Mouse (Mus musculus): Measurements from ENCODE around the gene Atxn7l1. TPM values are rescaled to one million over a fixed set of nuclear protein-coding genes. Genes with fewer than 3 reads are reported as not detected.

Atxn7l1 gene
- polyA plus RNA-seq, 1 experiment = 176 TPM

DNA sequence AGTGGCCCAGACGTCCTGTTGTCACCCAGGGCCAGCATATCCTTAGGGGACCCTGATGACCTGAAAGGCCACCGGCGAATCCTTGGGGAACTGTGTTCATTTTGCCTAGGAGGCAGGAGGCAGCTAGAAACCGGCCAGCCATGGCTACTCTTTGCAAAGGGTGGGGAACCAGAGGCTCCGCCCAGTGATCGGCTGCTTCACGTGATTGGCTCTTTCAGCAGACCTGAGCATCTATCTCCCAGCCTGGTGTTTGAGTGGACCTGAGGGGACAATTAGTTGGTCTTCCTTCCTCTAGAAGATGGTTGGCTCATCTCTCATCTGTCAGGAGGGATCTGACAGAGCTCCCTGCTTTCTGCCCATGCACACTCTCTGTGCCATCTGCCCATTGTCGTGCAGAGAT lies 19.2 kb downstream of the Atxn7l1 start:
- Histone ChIP-seq H3K4me1 (ENCODE audit: control insufficient read depth, insufficient read depth, low read length) (no peaks in the 10 kb centered on the region; the same call in 1 of the 2 replicates), H3K27ac (ENCODE audit: control insufficient read depth, insufficient read depth, low read depth, low read length) (no peak overlapping the region), H3K27me3 (ENCODE audit: control insufficient read depth, insufficient read depth, low read length) (no peaks in the 10 kb centered on the region), H3K36me3 (ENCODE audit: control insufficient read depth, insufficient read depth, low read length) (no peaks in the 10 kb centered on the region), H3K4me3 (ENCODE audit: control insufficient read depth, low read depth, low read length) (no peak overlapping the region)
- TF ChIP-seq POLR2A (IDR thresholded peaks at IDR 0.05; ENCODE audit: control insufficient read depth, low read depth, low read length) (no peak), CTCF (IDR thresholded peaks at IDR 0.05; ENCODE audit: control insufficient read depth, insufficient read depth, insufficient replicate concordance, low read depth, low read length) (no peak)

DNA sequence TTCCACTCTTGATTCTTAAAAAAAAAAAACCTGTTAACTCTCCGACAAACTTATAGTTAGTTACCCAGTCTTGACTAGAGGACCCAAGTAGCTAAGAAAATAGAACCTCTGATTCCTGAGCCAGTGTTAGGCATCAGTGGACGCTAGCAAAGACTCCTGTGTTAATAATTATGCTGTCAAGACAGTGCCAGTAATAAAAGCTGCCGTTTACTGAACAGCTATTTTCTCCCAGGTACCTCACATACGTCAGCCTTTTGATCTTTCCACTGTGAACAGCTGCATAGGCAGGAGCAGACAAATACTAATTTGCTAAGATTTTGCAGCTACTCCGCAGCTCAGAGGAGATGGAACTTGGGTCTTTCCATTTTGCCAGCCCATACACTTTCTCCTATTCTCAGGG lies 20.1 kb downstream of the Atxn7l1 start:
- H3K4me3 ChIP-seq (ENCODE audit: control insufficient read depth, low read depth, low read length) = no peak overlapping the region
- no peaks in the 10 kb centered on the region for H3K36me3 ChIP-seq (ENCODE audit: control insufficient read depth, insufficient read depth, low read length)
- TF ChIP-seq POLR2A (IDR thresholded peaks at IDR 0.05; ENCODE audit: control insufficient read depth, low read depth, low read length) (no peak), CTCF (IDR thresholded peaks at IDR 0.05; ENCODE audit: control insufficient read depth, insufficient read depth, insufficient replicate concordance, low read depth, low read length) (no peak)
- no peaks in the 10 kb centered on the region; the same call in 1 of the 2 replicates for H3K4me1 ChIP-seq (ENCODE audit: control insufficient read depth, insufficient read depth, low read length)
- no peak overlapping the region for H3K27ac ChIP-seq (ENCODE audit: control insufficient read depth, insufficient read depth, low read depth, low read length)
- no peaks in the 10 kb centered on the region for H3K27me3 ChIP-seq (ENCODE audit: control insufficient read depth, insufficient read depth, low read length)

DNA sequence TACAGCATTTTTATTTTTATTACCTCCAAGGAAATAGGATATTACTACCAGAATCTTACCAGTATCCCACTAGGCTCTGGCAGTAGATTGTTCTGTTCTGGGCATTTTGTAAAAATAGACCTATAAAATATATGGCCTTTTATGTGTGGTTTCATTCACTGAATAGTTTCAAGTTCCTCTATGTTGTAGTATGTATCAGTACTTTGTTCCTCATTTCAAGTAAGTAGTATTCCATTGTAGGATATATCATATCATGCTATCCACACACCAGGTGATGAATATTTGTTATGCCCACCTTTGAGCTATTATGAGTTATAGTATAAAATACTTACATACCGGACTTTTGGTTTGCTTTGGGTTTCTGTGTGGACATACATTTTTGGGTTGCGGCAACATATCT lies 21.0 kb downstream of the Atxn7l1 start:
- TF ChIP-seq CTCF (IDR thresholded peaks at IDR 0.05; ENCODE audit: control insufficient read depth, insufficient read depth, insufficient replicate concordance, low read depth, low read length) = no peak
- no peak for TF ChIP-seq POLR2A (IDR thresholded peaks at IDR 0.05; ENCODE audit: control insufficient read depth, low read depth, low read length)
- no peak overlapping the region for H3K27ac ChIP-seq (ENCODE audit: control insufficient read depth, insufficient read depth, low read depth, low read length)

DNA sequence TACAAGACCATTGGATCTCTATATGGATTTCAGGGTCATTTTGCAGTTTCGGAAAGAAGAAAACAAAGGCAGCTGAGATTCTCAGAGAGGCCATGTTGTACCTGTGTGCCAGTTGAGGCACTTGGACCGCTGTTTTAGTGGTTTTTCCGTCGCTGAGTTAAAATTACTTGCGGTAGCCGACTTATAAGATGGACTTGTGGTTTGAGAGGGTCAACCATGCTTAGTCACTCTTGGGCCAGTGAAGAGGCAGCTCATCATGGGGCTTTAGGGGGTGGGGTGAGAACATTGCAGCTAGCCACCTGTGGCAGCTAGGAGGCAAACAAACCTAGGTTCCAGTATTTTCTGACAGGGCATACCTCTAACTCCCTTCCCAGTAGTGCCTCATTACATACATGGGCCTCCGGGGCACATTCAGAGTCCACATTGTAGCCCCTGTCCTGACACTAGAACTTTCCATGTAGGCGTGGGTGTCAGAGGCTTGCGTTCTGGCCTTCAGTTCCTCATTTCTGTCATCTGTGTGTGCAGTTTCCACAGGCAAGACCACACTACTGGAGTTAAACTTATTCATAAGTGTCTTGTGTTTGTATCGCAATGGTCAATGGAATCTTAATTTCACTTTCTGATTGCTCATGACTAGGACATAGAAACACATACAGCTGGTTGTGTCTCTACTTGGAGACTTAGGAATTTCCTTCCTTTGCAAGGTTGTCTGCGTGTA lies 22.4 kb downstream of the Atxn7l1 start:
- no peak overlapping the region for H3K27ac ChIP-seq (ENCODE audit: control insufficient read depth, insufficient read depth, low read depth, low read length)

More for the DNA sequence above, 21.0 kb downstream of the Atxn7l1 start:
- Histone ChIP-seq H3K4me1 (ENCODE audit: control insufficient read depth, insufficient read depth, low read length) (peaks cover 3% of the 10 kb centered on the region), H3K4me3 (ENCODE audit: control insufficient read depth, low read depth, low read length) (no peak overlapping the region), H3K27me3 (ENCODE audit: control insufficient read depth, insufficient read depth, low read length) (no peaks in the 10 kb centered on the region), H3K36me3 (ENCODE audit: control insufficient read depth, insufficient read depth, low read length) (no peaks in the 10 kb centered on the region)

DNA sequence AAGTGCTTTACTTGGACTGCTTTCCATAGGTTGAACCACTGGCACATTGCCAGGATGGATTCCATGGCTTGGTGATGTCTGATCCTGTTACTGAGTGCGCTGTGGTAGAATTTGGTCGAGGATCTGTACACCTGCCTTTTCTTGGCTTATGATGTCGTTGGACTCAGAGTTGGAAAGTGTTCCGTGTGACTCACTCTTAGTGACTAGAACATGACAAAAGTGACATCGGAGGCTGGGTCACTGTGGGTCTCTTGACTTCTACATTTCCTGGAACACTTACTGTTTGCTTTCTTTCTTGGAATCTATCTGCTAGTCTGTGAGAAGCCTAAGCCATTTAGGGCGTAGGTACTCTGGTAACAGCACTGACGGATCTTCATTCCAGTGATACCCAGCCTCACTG lies 23.3 kb downstream of the Atxn7l1 start:
- H3K36me3 ChIP-seq (ENCODE audit: control insufficient read depth, insufficient read depth, low read length) = no peaks in the 10 kb centered on the region
- no peak overlapping the region for H3K27ac ChIP-seq (ENCODE audit: control insufficient read depth, insufficient read depth, low read depth, low read length)
- peaks cover 3% of the 10 kb centered on the region for H3K4me1 ChIP-seq (ENCODE audit: control insufficient read depth, insufficient read depth, low read length)
- no peak overlapping the region for H3K4me3 ChIP-seq (ENCODE audit: control insufficient read depth, low read depth, low read length)
- TF ChIP-seq POLR2A (IDR thresholded peaks at IDR 0.05; ENCODE audit: control insufficient read depth, low read depth, low read length) (no peak), CTCF (IDR thresholded peaks at IDR 0.05; ENCODE audit: control insufficient read depth, insufficient read depth, insufficient replicate concordance, low read depth, low read length) (no peak)
- H3K27me3 ChIP-seq (ENCODE audit: control insufficient read depth, insufficient read depth, low read length) = no peaks in the 10 kb centered on the region

More for the DNA sequence above, 22.4 kb downstream of the Atxn7l1 start:
- Histone ChIP-seq H3K4me3 (ENCODE audit: control insufficient read depth, low read depth, low read length) (no peak overlapping the region), H3K4me1 (ENCODE audit: control insufficient read depth, insufficient read depth, low read length) (peaks cover 3% of the 10 kb centered on the region), H3K27me3 (ENCODE audit: control insufficient read depth, insufficient read depth, low read length) (no peaks in the 10 kb centered on the region), H3K36me3 (ENCODE audit: control insufficient read depth, insufficient read depth, low read length) (no peaks in the 10 kb centered on the region)
- no peak for TF ChIP-seq POLR2A (IDR thresholded peaks at IDR 0.05; ENCODE audit: control insufficient read depth, low read depth, low read length)
- TF ChIP-seq CTCF (IDR thresholded peaks at IDR 0.05; ENCODE audit: control insufficient read depth, insufficient read depth, insufficient replicate concordance, low read depth, low read length) = no peak

DNA sequence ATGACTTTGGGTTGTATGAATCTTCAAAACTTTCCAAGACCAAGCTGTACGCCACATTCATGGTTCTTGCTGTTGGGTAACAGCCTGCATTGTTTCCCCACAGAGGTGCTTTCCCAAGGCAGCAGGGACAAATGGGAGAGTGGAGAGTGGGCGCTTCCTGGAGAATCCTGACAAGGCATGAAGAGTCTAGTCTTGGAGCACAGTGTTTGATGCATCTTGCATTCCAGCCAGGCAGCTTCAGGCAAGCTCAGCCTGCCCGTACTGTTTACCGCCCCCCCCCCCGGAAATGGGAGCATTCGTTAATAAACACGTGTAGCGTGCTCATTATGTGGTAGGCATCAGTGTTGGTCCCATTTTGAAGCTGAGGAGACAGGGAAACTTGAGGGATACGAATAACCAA lies 25.4 kb downstream of the Atxn7l1 start:
- TF ChIP-seq POLR2A (IDR thresholded peaks at IDR 0.05; ENCODE audit: control insufficient read depth, low read depth, low read length) = no peak
- TF ChIP-seq CTCF (IDR thresholded peaks at IDR 0.05; ENCODE audit: control insufficient read depth, insufficient read depth, insufficient replicate concordance, low read depth, low read length) = no peak
- Histone ChIP-seq H3K4me3 (ENCODE audit: control insufficient read depth, low read depth, low read length) (no peak overlapping the region), H3K36me3 (ENCODE audit: control insufficient read depth, insufficient read depth, low read length) (no peaks in the 10 kb centered on the region), H3K27ac (ENCODE audit: control insufficient read depth, insufficient read depth, low read depth, low read length) (no peak overlapping the region), H3K27me3 (ENCODE audit: control insufficient read depth, insufficient read depth, low read length) (no peaks in the 10 kb centered on the region), H3K4me1 (ENCODE audit: control insufficient read depth, insufficient read depth, low read length) (peaks cover 3% of the 10 kb centered on the region)

DNA sequence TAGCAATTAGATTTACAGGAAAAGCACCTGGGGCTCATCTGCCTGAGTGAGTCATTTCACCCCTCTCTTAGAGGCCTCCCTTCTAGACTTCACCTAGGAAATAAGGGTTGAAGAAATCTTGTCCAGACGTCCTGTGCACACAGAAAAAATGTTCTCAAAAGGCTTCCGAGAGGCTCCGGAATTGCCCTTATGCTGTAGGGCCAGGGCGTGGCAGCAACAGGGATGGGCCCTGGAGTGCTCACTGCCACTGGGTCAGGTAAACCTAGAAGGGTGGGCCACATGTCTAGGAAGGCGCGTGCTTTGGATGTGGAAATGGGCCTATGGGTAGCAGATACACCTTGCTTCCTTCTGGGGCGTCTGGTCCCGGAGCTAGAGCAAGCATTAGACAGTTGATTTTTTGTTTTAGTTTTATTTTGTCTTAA lies 26.2 kb downstream of the Atxn7l1 start:
- Histone ChIP-seq H3K36me3 (ENCODE audit: control insufficient read depth, insufficient read depth, low read length) (no peaks in the 10 kb centered on the region), H3K4me1 (ENCODE audit: control insufficient read depth, insufficient read depth, low read length) (peaks cover 3% of the 10 kb centered on the region), H3K27me3 (ENCODE audit: control insufficient read depth, insufficient read depth, low read length) (no peaks in the 10 kb centered on the region), H3K27ac (ENCODE audit: control insufficient read depth, insufficient read depth, low read depth, low read length) (no peak overlapping the region), H3K4me3 (ENCODE audit: control insufficient read depth, low read depth, low read length) (no peak overlapping the region)
- TF ChIP-seq POLR2A (IDR thresholded peaks at IDR 0.05; ENCODE audit: control insufficient read depth, low read depth, low read length) = no peak
- no peak for TF ChIP-seq CTCF (IDR thresholded peaks at IDR 0.05; ENCODE audit: control insufficient read depth, insufficient read depth, insufficient replicate concordance, low read depth, low read length)
